Mouse (Mus musculus) limb, embryonic 15.5 days (tissue): ENCODE data around the gene 4930442H23Rik. TPM values are rescaled to one million over a fixed set of nuclear protein-coding genes. Genes with fewer than 3 reads are reported as not detected.
"Not testable (repeated sequence)": the region's sequence is repeated elsewhere in the genome, so short reads cannot be mapped to it uniquely, and the experiment has no call there.

Experiments used
- ATAC-seq: fragments of 200-750 bp; cut with Nextera tagmentation; 2 replicates; pipeline ENCODE4 v1.8.0; 2017; ENCODE audit warnings: low read depth, moderate TSS enrichment; ENCODE audit not compliant: insufficient number of reproducible peaks, low FRiP score, low TSS enrichment
- H3K27ac ChIP-seq: fragments of 300-500 bp; sonication (generic); 2 replicates; pipeline ENCODE4 v1.5.1; 2015; ENCODE audit warnings: moderate library complexity, mild to moderate bottlenecking, inconsistent platforms
- H3K27me3 ChIP-seq: fragments of 300-500 bp; sonication (generic); 2 replicates; pipeline ENCODE4 v1.6.1; 2015; ENCODE audit warnings: inconsistent platforms
- H3K36me3 ChIP-seq: fragments of 300-500 bp; sonication (generic); 2 replicates; pipeline ENCODE4 v1.6.1; 2015; ENCODE audit warnings: inconsistent platforms
- H3K4me1 ChIP-seq: fragments of 300-500 bp; sonication (generic); 2 replicates; pipeline ENCODE4 v1.6.1; 2015; ENCODE audit warnings: inconsistent platforms
- H3K4me2 ChIP-seq: fragments of 300-500 bp; sonication (generic); 2 replicates; pipeline ENCODE4 v1.6.1; 2015; ENCODE audit warnings: mild to moderate bottlenecking, inconsistent platforms
- H3K4me3 ChIP-seq: fragments of 300-500 bp; sonication (generic); 2 replicates; pipeline ENCODE4 v1.5.1; 2015; ENCODE audit warnings: mild to moderate bottlenecking, inconsistent platforms
- H3K9ac ChIP-seq: fragments of 300-500 bp; sonication (generic); 2 replicates; pipeline ENCODE4 v1.6.1; 2015; ENCODE audit warnings: inconsistent platforms
- H3K9me3 ChIP-seq: fragments of 300-500 bp; sonication (generic); 2 replicates; pipeline ENCODE4 v1.6.1; 2016; ENCODE audit warnings: inconsistent platforms
- WGBS: fragments of 180-500 bp; shearing (Covaris S2); methylation state at CpG from one replicate; pipeline ENCODE4 v1.1.7; 2015; 5-methylcytosine and 5-hydroxymethylcytosine counted together
- polyA plus RNA-seq: library from polyadenylated mRNA; unstranded; fragments of >200 nt; fragmentation: Nextera tagmentation; extraction: Ambion mirVana; gene quantifications from 2 replicates; pipeline ENCODE4 v1.2.1, GENCODE M21; 2015

4930442H23Rik gene
- polyA plus RNA-seq = not detected in 2 replicates

DNA sequence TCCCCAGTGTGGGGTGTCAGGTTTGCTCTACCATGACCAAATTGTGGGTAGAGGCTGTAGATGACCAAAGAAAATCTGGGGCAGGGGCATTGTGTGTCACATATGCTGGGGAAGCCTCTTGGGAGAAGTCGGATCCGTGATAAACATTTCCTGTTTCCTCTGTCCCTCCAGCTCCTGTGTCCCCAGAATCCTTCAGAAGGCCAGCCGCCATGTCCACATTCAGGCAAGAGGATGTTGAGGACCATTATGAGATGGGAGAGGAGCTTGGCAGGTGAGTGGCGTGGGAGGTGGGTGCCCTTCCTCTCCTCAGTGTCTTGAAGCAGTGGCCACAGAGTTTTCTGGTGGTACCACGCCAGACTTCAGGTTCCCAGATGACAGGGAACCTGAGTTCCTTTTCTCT, at the start of gene 4930442H23Rik:
4930442H23Rik (minus strand) TSS at position 45 of the 400 bp plus-strand sequence.
- WGBS = 82% methylated on average over 5 of the region's 5 CpGs
- Histone ChIP-seq H3K4me2 (peak within 1 kb of the TSS; percentile 54), H3K27me3 (no peaks in the 10 kb centered on the region), H3K9ac (peak within 1 kb of the TSS; percentile 57), H3K9me3 (no peaks in the 10 kb centered on the region), H3K36me3 (peaks cover 79% of the 10 kb centered on the region), H3K27ac (peak within 1 kb of the TSS; percentile 89), H3K4me3 (peak within 1 kb of the TSS; percentile 73), H3K4me1 (peaks cover 52% of the 10 kb centered on the region)
- ATAC-seq = no peak

DNA sequence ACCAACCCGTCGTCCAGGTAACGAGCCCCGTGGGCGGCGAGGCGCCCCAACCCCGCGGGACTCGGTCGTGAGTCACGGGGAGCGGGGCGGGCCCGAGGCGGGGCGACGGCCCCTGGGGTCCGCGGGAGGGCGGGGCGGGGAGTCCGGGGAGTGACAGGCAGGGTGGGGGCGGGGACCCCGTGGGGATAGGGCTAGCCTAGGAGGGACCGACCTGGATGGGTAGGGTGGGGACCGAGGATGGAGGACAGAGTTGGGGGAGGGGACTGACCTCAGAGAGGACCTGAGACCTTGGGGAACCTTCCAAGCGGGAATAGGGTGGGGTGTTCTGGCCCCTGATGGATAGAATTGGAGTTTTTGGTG, 49.6 kb upstream of the 4930442H23Rik start:
- H3K4me1 ChIP-seq = peaks cover 25% of the 10 kb centered on the region
- H3K9me3 ChIP-seq = no peaks in the 10 kb centered on the region
- H3K4me3 ChIP-seq = peak overlapping the region; percentile 73
- 0 out of 2 replicates have a peak overlapping the region, but pooled peaks have one; percentile 27 for H3K27ac ChIP-seq
- peak; percentile 30; the same call in 1 of the 2 replicates for ATAC-seq
- H3K27me3 ChIP-seq = peaks cover 51% of the 10 kb centered on the region
- H3K4me2 ChIP-seq = peak overlapping the region; percentile 73
- WGBS = under 1% methylated on average over 20 of the region's 28 CpGs
- H3K36me3 ChIP-seq = no peaks in the 10 kb centered on the region
- peak overlapping the region; percentile 73 for H3K9ac ChIP-seq

GRCm38 (mm10) chr10:81232580-81233225, 49.1 kb upstream of the 4930442H23Rik start, which contains the start of gene Zfr2:
Gene Zfr2, plus strand, starts transcription at chr10:81233155.
- Histone ChIP-seq H3K36me3 (no peaks in the 10 kb centered on the region), H3K4me2 (peak within 1 kb of the TSS; percentile 73), H3K9me3 (no peaks in the 10 kb centered on the region), H3K4me3 (peak within 1 kb of the TSS; percentile 73), H3K4me1 (peaks cover 21% of the 10 kb centered on the region), H3K27me3 (peaks cover 51% of the 10 kb centered on the region), H3K9ac (peak within 1 kb of the TSS; percentile 73), H3K27ac (0 out of 2 replicates have a peak within 1 kb of the TSS, but pooled peaks have one; percentile 27)
- ATAC-seq = peak; percentile 78
- 8% methylated on average over 29 of the region's 29 CpGs for WGBS

DNA sequence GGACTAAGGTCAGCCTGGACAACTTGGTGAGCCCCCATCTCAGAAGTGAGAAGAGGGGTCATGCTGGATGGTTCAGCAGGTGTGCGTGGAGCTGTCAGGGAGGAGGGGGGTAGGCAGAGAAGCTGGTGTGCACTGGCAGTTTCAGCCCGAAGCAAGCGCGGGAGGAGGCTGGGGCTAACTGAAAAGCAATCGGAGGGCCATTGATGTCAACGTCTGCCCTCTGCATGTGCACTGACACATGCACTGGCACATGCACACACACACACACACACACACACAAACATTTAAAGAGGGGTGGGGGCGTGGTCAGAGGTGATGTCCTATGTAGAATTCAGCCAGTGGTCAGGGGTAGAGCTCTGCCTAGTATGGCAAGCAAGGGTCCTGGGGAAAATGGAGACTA, 47.8 kb upstream of the 4930442H23Rik start:
- no peaks in the 10 kb centered on the region for H3K9me3 ChIP-seq
- peaks cover 50% of the 10 kb centered on the region for H3K27me3 ChIP-seq
- no peak for ATAC-seq
- peaks cover 20% of the 10 kb centered on the region for H3K4me1 ChIP-seq
- H3K4me3 ChIP-seq = no peak overlapping the region
- H3K36me3 ChIP-seq = no peaks in the 10 kb centered on the region
- WGBS = 49% methylated on average over 7 of the region's 7 CpGs
- no peak overlapping the region for H3K9ac ChIP-seq
- H3K27ac ChIP-seq = no peak overlapping the region
- no peak overlapping the region for H3K4me2 ChIP-seq

- ATAC-seq = no peak
- Histone ChIP-seq H3K27ac (no peak within 1 kb of the TSS), H3K4me2 (peak within 1 kb of the TSS; percentile 30; the same call in 1 of the 2 replicates), H3K4me1 (peaks cover 20% of the 10 kb centered on the region), H3K9me3 (no peaks in the 10 kb centered on the region), H3K9ac (no peak within 1 kb of the TSS; the same call in 1 of the 2 replicates), H3K36me3 (no peaks in the 10 kb centered on the region), H3K4me3 (0 out of 2 replicates have a peak within 1 kb of the TSS, but pooled peaks have one; percentile 8), H3K27me3 (peaks cover 50% of the 10 kb centered on the region)
- 9% methylated on average over 27 of the region's 27 CpGs for WGBS
Measured at GRCm38 (mm10) chr10:81230438-81231332, 47.0 kb upstream of the 4930442H23Rik start, which contains the start of gene Atcay. Gene Atcay, minus strand, starts transcription at chr10:81230833.

- peak overlapping the region; percentile 30; the same call in 1 of the 2 replicates for H3K4me2 ChIP-seq
- peaks cover 20% of the 10 kb centered on the region for H3K4me1 ChIP-seq
- H3K36me3 ChIP-seq = no peaks in the 10 kb centered on the region
- 0 out of 2 replicates have a peak overlapping the region, but pooled peaks have one; percentile 8 for H3K4me3 ChIP-seq
- no peak overlapping the region for H3K27ac ChIP-seq
- 10% methylated on average over 20 of the region's 20 CpGs for WGBS
- no peaks in the 10 kb centered on the region for H3K9me3 ChIP-seq
- H3K27me3 ChIP-seq = peaks cover 50% of the 10 kb centered on the region
- no peak overlapping the region for H3K9ac ChIP-seq
- no peak for ATAC-seq
Measured at GRCm38 (mm10) chr10:81229735-81230437, 46.2 kb upstream of the 4930442H23Rik start.

DNA sequence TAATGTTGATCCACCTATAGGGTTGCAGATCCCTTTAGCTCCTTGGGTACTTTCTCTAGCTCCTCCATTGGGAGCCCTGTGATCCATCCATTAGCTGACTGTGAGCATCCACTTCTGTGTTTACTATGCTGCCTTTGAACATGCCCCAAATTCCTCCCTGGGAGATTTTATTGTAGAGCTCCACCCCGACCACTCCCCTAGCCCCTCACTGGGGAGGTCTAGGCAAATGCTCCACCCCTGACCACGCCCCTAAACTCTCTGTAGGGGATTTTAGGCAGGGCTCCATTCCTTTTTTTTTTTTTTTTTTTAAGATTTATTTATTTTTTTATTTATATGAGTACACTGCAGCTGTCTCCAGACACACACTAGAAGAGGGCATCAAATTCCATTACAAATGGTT, 40.1 kb upstream of the 4930442H23Rik start:
- not testable (repeated sequence) for H3K4me3 ChIP-seq, H3K36me3 ChIP-seq, H3K4me2 ChIP-seq, H3K9me3 ChIP-seq, H3K27ac ChIP-seq, ATAC-seq, H3K9ac ChIP-seq, H3K4me1 ChIP-seq
- H3K27me3 ChIP-seq = peaks cover 15% of the 10 kb centered on the region
- 46% methylated on average over 2 of the region's 2 CpGs for WGBS

DNA sequence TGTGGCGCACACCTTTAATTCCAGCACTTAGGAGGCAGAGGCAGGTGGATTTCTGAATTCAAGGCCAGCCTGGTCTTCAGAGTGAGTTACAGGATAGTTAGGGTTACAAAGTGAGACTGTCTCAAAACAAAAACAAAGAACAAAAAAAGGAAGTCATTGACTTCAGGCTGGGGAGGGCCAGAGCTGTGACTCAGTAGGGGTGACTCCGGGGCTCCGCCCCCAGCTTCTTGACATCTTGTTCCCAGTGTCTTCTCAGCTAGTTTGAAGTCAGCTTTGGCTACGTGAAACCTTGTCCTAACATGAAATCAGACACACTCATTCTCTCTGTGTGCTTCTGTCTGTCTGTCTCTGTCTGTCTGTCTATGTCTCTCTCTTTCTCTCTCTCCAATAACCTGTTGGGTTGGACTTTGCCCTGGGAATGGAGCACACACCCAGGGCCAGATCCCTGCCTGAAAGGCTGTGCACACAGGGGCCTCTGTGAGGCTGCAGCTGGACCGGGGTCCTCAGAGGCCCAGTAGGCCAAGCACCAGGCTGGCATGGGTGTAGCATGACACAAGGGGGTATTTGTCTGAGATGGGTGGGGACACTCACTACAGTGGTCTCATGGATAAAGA, 37.9 kb upstream of the 4930442H23Rik start:
- Histone ChIP-seq H3K4me1 (peaks cover 3% of the 10 kb centered on the region; the same call in 1 of the 2 replicates), H3K27ac (no peak overlapping the region), H3K9me3 (no peaks in the 10 kb centered on the region), H3K4me3 (no peak overlapping the region), H3K27me3 (0 out of 2 replicates have a peak, but pooled peaks cover 9% of the 10 kb centered on the region), H3K36me3 (no peaks in the 10 kb centered on the region), H3K9ac (no peak overlapping the region), H3K4me2 (no peak overlapping the region)
- WGBS = 85% methylated on average over 5 of the region's 5 CpGs
- no peak for ATAC-seq

- no peak for ATAC-seq
- WGBS = 27% methylated on average over 7 of the region's 7 CpGs
- H3K27ac ChIP-seq = no peak overlapping the region
- peaks cover 3% of the 10 kb centered on the region; the same call in 1 of the 2 replicates for H3K4me1 ChIP-seq
- no peak overlapping the region for H3K9ac ChIP-seq
- no peaks in the 10 kb centered on the region for H3K36me3 ChIP-seq
- no peaks in the 10 kb centered on the region for H3K9me3 ChIP-seq
- H3K4me3 ChIP-seq = no peak overlapping the region
- 0 out of 2 replicates have a peak, but pooled peaks cover 9% of the 10 kb centered on the region for H3K27me3 ChIP-seq
- H3K4me2 ChIP-seq = no peak overlapping the region
Measured at GRCm38 (mm10) chr10:81217964-81218363, 34.3 kb upstream of the 4930442H23Rik start.

GRCm38 (mm10) chr10:81217267-81217666, 33.6 kb upstream of the 4930442H23Rik start:
- H3K36me3 ChIP-seq, H3K9me3 ChIP-seq, H3K27ac ChIP-seq, ATAC-seq, H3K4me2 ChIP-seq, H3K4me3 ChIP-seq, H3K4me1 ChIP-seq, H3K9ac ChIP-seq, H3K27me3 ChIP-seq: not testable (repeated sequence)
- 35% methylated on average over 1 of the region's 1 CpGs for WGBS

DNA sequence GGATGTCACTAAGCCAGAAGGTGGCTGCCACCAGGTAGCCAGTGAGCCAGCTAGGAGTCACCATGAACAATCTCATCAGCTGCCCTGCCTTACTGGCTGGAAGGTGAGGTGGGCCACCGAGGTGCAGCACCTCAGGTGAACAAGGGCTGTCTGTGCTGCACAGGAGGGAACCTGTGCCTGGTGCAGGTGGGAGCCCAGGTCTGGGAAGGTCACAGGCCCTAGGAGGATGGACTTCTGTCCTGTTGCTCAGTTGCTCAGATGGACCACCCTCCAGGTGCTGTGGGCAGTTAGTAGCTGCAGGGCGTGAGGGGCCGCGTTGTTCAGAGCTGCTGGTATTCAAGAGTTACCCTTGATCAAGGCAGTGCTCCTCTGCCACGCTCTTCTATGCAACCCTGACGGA, 33.2 kb upstream of the 4930442H23Rik start:
- Histone ChIP-seq H3K9ac (no peak overlapping the region), H3K4me3 (no peak overlapping the region), H3K4me2 (no peak overlapping the region), H3K9me3 (no peaks in the 10 kb centered on the region), H3K36me3 (no peaks in the 10 kb centered on the region), H3K27me3 (0 out of 2 replicates have a peak, but pooled peaks cover 9% of the 10 kb centered on the region), H3K4me1 (peaks cover 3% of the 10 kb centered on the region; the same call in 1 of the 2 replicates), H3K27ac (no peak overlapping the region)
- 87% methylated on average over 6 of the region's 6 CpGs for WGBS
- ATAC-seq = no peak
